Mouse (Mus musculus) megakaryocyte, embryonic 14.5 days (primary cell): ENCODE results near the gene Cdiptos. TPM values are rescaled to one million over a fixed set of nuclear protein-coding genes. Genes with fewer than 3 reads are reported as not detected.

Source experiments
- H3K27me3 ChIP-seq: replicated peaks from 2 replicates; pipeline ENCODE3; 2012; ENCODE audit warnings: inconsistent platforms
- H3K36me3 ChIP-seq: replicated peaks from 2 replicates; pipeline ENCODE3; 2012; ENCODE audit warnings: low read length, inconsistent platforms, mixed read lengths
- H3K4me1 ChIP-seq: 2 replicates; pipeline ENCODE4 v1.6.1; 2012; ENCODE audit warnings: inconsistent platforms
- H3K4me3 ChIP-seq: replicated peaks from 2 replicates; pipeline ENCODE3; 2012; ENCODE audit warnings: moderate library complexity, mild to moderate bottlenecking, inconsistent platforms
- H3K9me3 ChIP-seq: 2 replicates; pipeline ENCODE4 v1.6.1; 2012; ENCODE audit warnings: inconsistent platforms
- FLI1 ChIP-seq: IDR thresholded peaks from 2 replicates; pipeline ENCODE4 v1.6.1; 2012; ENCODE audit warnings: low read length, inconsistent platforms, mixed read lengths
- GATA1 ChIP-seq: IDR thresholded peaks from 3 replicates; pipeline ENCODE4 v1.6.1; 2012; ENCODE audit warnings: mixed read lengths, low read length, inconsistent platforms, borderline replicate concordance
- polyA plus RNA-seq: library from polyadenylated mRNA; stranded (reverse); fragments of >175 nt; gene quantifications from 2 replicates; pipeline ENCODE4 v1.2.3, GENCODE M21; 2012; ENCODE audit warnings: low replicate concordance; ENCODE audit not compliant: insufficient read depth

The Cdiptos gene
- polyA plus RNA-seq, 1 experiment: 1.8 TPM

- TF ChIP-seq FLI1 (no peak), GATA1 (no peak)
- Histone ChIP-seq H3K4me3 (no peak overlapping the region), H3K27me3 (no peaks in the 10 kb centered on the region), H3K9me3 (no peaks in the 10 kb centered on the region), H3K36me3 (peaks cover 58% of the 10 kb centered on the region), H3K4me1 (peaks cover 62% of the 10 kb centered on the region)
Measured at GRCm38 (mm10) chr7:126978841-126979240, 2.9 kb upstream of the Cdiptos start.

- Histone ChIP-seq H3K36me3 (peaks cover 41% of the 10 kb centered on the region), H3K4me1 (peaks cover 63% of the 10 kb centered on the region)
- TF ChIP-seq GATA1 (no peak), FLI1 (no peak)
Measured at GRCm38 (mm10) chr7:126976878-126977459, 1.1 kb upstream of the Cdiptos start.

GRCm38 (mm10) chr7:126975893-126975949 is 177 bp downstream of the Cdiptos start, which contains the start of gene Cdipt:
Gene Cdipt, plus strand, starts transcription at chr7:126975914.
- peak within 1 kb of the TSS; percentile 95 for H3K4me3 ChIP-seq
- H3K36me3 ChIP-seq: peaks cover 30% of the 10 kb centered on the region
- H3K4me1 ChIP-seq: peaks cover 60% of the 10 kb centered on the region
- H3K27me3 ChIP-seq: peaks cover 1% of the 10 kb centered on the region
- no peaks in the 10 kb centered on the region for H3K9me3 ChIP-seq
- TF ChIP-seq FLI1: no peak
- TF ChIP-seq GATA1: no peak

More at GRCm38 (mm10) chr7:126976878-126977459, 1.1 kb upstream of the Cdiptos start:
- Histone ChIP-seq H3K27me3 (peaks cover 1% of the 10 kb centered on the region), H3K4me3 (peak overlapping the region; percentile 95), H3K9me3 (no peaks in the 10 kb centered on the region)

- Histone ChIP-seq H3K4me3 (peak overlapping the region; percentile 95), H3K4me1 (peaks cover 60% of the 10 kb centered on the region)
- no peak for TF ChIP-seq FLI1
- no peak for TF ChIP-seq GATA1
Measured at GRCm38 (mm10) chr7:126975493-126975892, 405 bp downstream of the Cdiptos start.

GRCm38 (mm10) chr7:126967361-126967760 is 8.5 kb downstream of the Cdiptos start:
- Histone ChIP-seq H3K27me3 (peaks cover 44% of the 10 kb centered on the region), H3K4me3 (no peak overlapping the region), H3K9me3 (peaks cover 6% of the 10 kb centered on the region), H3K36me3 (no peaks in the 10 kb centered on the region), H3K4me1 (peaks cover 12% of the 10 kb centered on the region; the same call in 1 of the 2 replicates)
- no peak for TF ChIP-seq FLI1

More at GRCm38 (mm10) chr7:126975493-126975892, 405 bp downstream of the Cdiptos start:
- Histone ChIP-seq H3K27me3 (peaks cover 1% of the 10 kb centered on the region), H3K36me3 (peaks cover 29% of the 10 kb centered on the region), H3K9me3 (no peaks in the 10 kb centered on the region)

- TF ChIP-seq GATA1 (no peak), FLI1 (no peak)
Measured at GRCm38 (mm10) chr7:126965568-126965967, 10.3 kb downstream of the Cdiptos start.

GRCm38 (mm10) chr7:126963548-126964286 is 12.2 kb downstream of the Cdiptos start:
- no peak for TF ChIP-seq FLI1
- TF ChIP-seq GATA1: no peak
- peaks cover 12% of the 10 kb centered on the region; the same call in 1 of the 2 replicates for H3K4me1 ChIP-seq
- H3K4me3 ChIP-seq: no peak overlapping the region
- no peaks in the 10 kb centered on the region for H3K9me3 ChIP-seq
- peaks cover 59% of the 10 kb centered on the region for H3K27me3 ChIP-seq
- H3K36me3 ChIP-seq: no peaks in the 10 kb centered on the region

More at GRCm38 (mm10) chr7:126965568-126965967, 10.3 kb downstream of the Cdiptos start:
- Histone ChIP-seq H3K9me3 (peaks cover 6% of the 10 kb centered on the region), H3K4me3 (no peak overlapping the region), H3K36me3 (no peaks in the 10 kb centered on the region), H3K27me3 (peaks cover 59% of the 10 kb centered on the region), H3K4me1 (peaks cover 8% of the 10 kb centered on the region; the same call in 1 of the 2 replicates)

- TF ChIP-seq GATA1 (no peak), FLI1 (no peak)
- Histone ChIP-seq H3K4me3 (no peak overlapping the region), H3K27me3 (peaks cover 61% of the 10 kb centered on the region), H3K9me3 (no peaks in the 10 kb centered on the region), H3K4me1 (peaks cover 12% of the 10 kb centered on the region; the same call in 1 of the 2 replicates), H3K36me3 (no peaks in the 10 kb centered on the region)
Measured at GRCm38 (mm10) chr7:126961965-126962364, 13.9 kb downstream of the Cdiptos start.

- Histone ChIP-seq H3K4me1 (peaks cover 12% of the 10 kb centered on the region; the same call in 1 of the 2 replicates), H3K36me3 (no peaks in the 10 kb centered on the region), H3K27me3 (peaks cover 58% of the 10 kb centered on the region), H3K4me3 (no peak overlapping the region), H3K9me3 (no peaks in the 10 kb centered on the region)
- TF ChIP-seq FLI1 (no peak), GATA1 (no peak)
Measured at GRCm38 (mm10) chr7:126961095-126961494, 14.8 kb downstream of the Cdiptos start.

- Histone ChIP-seq H3K9me3 (no peaks in the 10 kb centered on the region), H3K36me3 (no peaks in the 10 kb centered on the region), H3K4me3 (no peak overlapping the region), H3K4me1 (peaks cover 12% of the 10 kb centered on the region; the same call in 1 of the 2 replicates), H3K27me3 (peaks cover 60% of the 10 kb centered on the region)
- TF ChIP-seq FLI1 (no peak), GATA1 (no peak)
Measured at GRCm38 (mm10) chr7:126959780-126960179, 16.1 kb downstream of the Cdiptos start.
